Comparison of ENCODE assay signal across 12 mouse cellular contexts in genomic region chr2:34591721-34592360, GRCm38 (mm10).
DNase-seq lines count a peak whose midpoint lies in the region; ATAC-seq and TF ChIP-seq lines count a peak whose summit lies in the region.
"Had no signal": no experiment of that assay in that cellular context is flagged by ENCODE, and none has a peak within 500 bp of the region (broad histone marks: within the 10 kb centered on the region; RNA-seq: fewer than 3 reads in every experiment).

No protein-coding gene starts in this region.

- ATAC-seq in hindbrain, embryonic 12.5 days (ENCODE audit: low FRiP score) = no peak
- ATAC-seq in hindbrain, embryonic 16.5 days = no peak
- ATAC-seq in intestine, embryonic 16.5 days = 0 out of 2 replicates have a peak, but pooled peaks have one; percentile 26
- ATAC-seq in frontal cortex, adult (ENCODE audit: low TSS enrichment) = no peak

- no peak overlapping the region for H3K4me2 ChIP-seq in hindbrain, embryonic 12.5 days (replicated peaks)
- no peak overlapping the region for H3K4me2 ChIP-seq in hindbrain, embryonic 16.5 days (ENCODE audit: low read length)
- no peak overlapping the region for H3K4me2 ChIP-seq in intestine, embryonic 16.5 days (ENCODE audit: low read depth, low read length)
- H3K4me2 ChIP-seq: forebrain, embryonic 12.5 days had no signal

- H3K27me3 ChIP-seq in hindbrain, embryonic 12.5 days = no peaks in the 10 kb centered on the region
- H3K27me3 ChIP-seq in hindbrain, embryonic 16.5 days (replicated peaks; ENCODE audit: control insufficient read depth, insufficient read depth, low read length) = no peaks in the 10 kb centered on the region
- no peaks in the 10 kb centered on the region for H3K27me3 ChIP-seq in heart, adult 2 months (ENCODE audit: control insufficient read depth, insufficient read depth, low read length)
- no peaks in the 10 kb centered on the region for H3K27me3 ChIP-seq in intestine, embryonic 16.5 days (replicated peaks; ENCODE audit: control insufficient read depth, insufficient read depth, low read length)
- H3K27me3 ChIP-seq: CH12.LX had no signal

- TF ChIP-seq EP300 in heart, adult 2 months (IDR thresholded peaks at IDR 0.05; ENCODE audit: insufficient read depth, low read depth, low read length) = no peak

- TF ChIP-seq CTCF in heart, adult 2 months (IDR thresholded peaks at IDR 0.05) = no peak

- no peak for TF ChIP-seq POLR2A in heart, adult 2 months (IDR thresholded peaks at IDR 0.05; ENCODE audit: insufficient read depth, low read depth, low read length)

- DNase-seq in adrenal gland, postnatal 14 days = peak; percentile 52
- peak; percentile 32 to 35 for DNase-seq in heart, adult 2 months
- no peak for DNase-seq in spleen, postnatal 4 days (ENCODE audit: low spot score in 2 of 2)
- DNase-seq in spleen, postnatal 10 days (ENCODE audit: low spot score in 2 of 2) = no peak
- DNase-seq: kidney, postnatal 10 days had no signal

- WGBS in hindbrain, embryonic 12.5 days = 83% methylated on average over 16 of the region's 16 CpGs
- WGBS in hindbrain, embryonic 16.5 days = 80% methylated on average over 16 of the region's 16 CpGs
- WGBS in heart, adult 2 months = 50% methylated on average over 16 of the region's 16 CpGs
- WGBS in intestine, embryonic 16.5 days = 44% methylated on average over 16 of the region's 16 CpGs

- no peaks in the 10 kb centered on the region for H3K79me2 ChIP-seq in heart, adult 2 months (replicated peaks; ENCODE audit: control insufficient read depth, insufficient read depth, low read length)

- peaks cover 11% of the 10 kb centered on the region; the same call in 1 of the 2 replicates for H3K4me1 ChIP-seq in hindbrain, embryonic 12.5 days
- H3K4me1 ChIP-seq in hindbrain, embryonic 16.5 days (ENCODE audit: control insufficient read depth, insufficient read depth, low read depth, low read length) = no peaks in the 10 kb centered on the region
- H3K4me1 ChIP-seq in heart, adult 2 months (ENCODE audit: control insufficient read depth, insufficient read depth, low read length) = peaks cover 2% of the 10 kb centered on the region; the same call in 1 of the 2 replicates
- H3K4me1 ChIP-seq in intestine, embryonic 16.5 days (ENCODE audit: control insufficient read depth, insufficient read depth, low read length) = peaks cover 15% of the 10 kb centered on the region; the same call in 1 of the 2 replicates
- H3K4me1 ChIP-seq: hindbrain, embryonic 10.5 days had no signal

- peak overlapping the region; percentile 13; the same call in 1 of the 2 replicates for H3K27ac ChIP-seq in hindbrain, embryonic 12.5 days
- H3K27ac ChIP-seq in hindbrain, embryonic 16.5 days (ENCODE audit: low read depth, low read length) = no peak overlapping the region
- H3K27ac ChIP-seq in heart, adult 2 months = peak overlapping the region; percentile 75
- H3K27ac ChIP-seq in intestine, embryonic 16.5 days (ENCODE audit: low read length) = peak overlapping the region; percentile 42
- H3K27ac ChIP-seq: forebrain, embryonic 12.5 days; hindbrain, embryonic 10.5 days had no signal

- H3K4me3 ChIP-seq in hindbrain, embryonic 12.5 days = no peak overlapping the region
- no peak overlapping the region for H3K4me3 ChIP-seq in hindbrain, embryonic 16.5 days (ENCODE audit: low read length)
- H3K4me3 ChIP-seq in heart, adult 2 months = no peak overlapping the region
- no peak overlapping the region for H3K4me3 ChIP-seq in intestine, embryonic 16.5 days (ENCODE audit: low read length)
- H3K4me3 ChIP-seq: forebrain, embryonic 12.5 days; hindbrain, embryonic 10.5 days had no signal

- intact Hi-C loops in heart, adult 2 months (cut with DNase I) = no loop called here

- H3K9ac ChIP-seq in hindbrain, embryonic 12.5 days = no peak overlapping the region
- H3K9ac ChIP-seq in hindbrain, embryonic 16.5 days (ENCODE audit: low read depth, low read length) = no peak overlapping the region
- no peak overlapping the region for H3K9ac ChIP-seq in heart, adult 2 months (ENCODE audit: low read depth, low read length)
- no peak overlapping the region for H3K9ac ChIP-seq in intestine, embryonic 16.5 days (ENCODE audit: low read depth, low read length)
- H3K9ac ChIP-seq: forebrain, embryonic 12.5 days had no signal

- no peaks in the 10 kb centered on the region for H3K9me3 ChIP-seq in hindbrain, embryonic 12.5 days (replicated peaks)
- no peaks in the 10 kb centered on the region for H3K9me3 ChIP-seq in hindbrain, embryonic 16.5 days (ENCODE audit: control insufficient read depth, low read length)
- H3K9me3 ChIP-seq in intestine, embryonic 16.5 days (ENCODE audit: control insufficient read depth, low read length) = no peaks in the 10 kb centered on the region
- H3K9me3 ChIP-seq: forebrain, embryonic 12.5 days; hindbrain, embryonic 10.5 days had no signal

- no peaks in the 10 kb centered on the region for H3K36me3 ChIP-seq in hindbrain, embryonic 12.5 days
- H3K36me3 ChIP-seq in hindbrain, embryonic 16.5 days (ENCODE audit: control insufficient read depth, insufficient read depth, low read length) = no peaks in the 10 kb centered on the region
- H3K36me3 ChIP-seq in heart, adult 2 months (ENCODE audit: control insufficient read depth, insufficient read depth, low read length) = no peaks in the 10 kb centered on the region
- 0 out of 2 replicates have a peak, but pooled peaks cover under 1% of the 10 kb centered on the region for H3K36me3 ChIP-seq in intestine, embryonic 16.5 days (ENCODE audit: control insufficient read depth, insufficient read depth, low read length)
- H3K36me3 ChIP-seq: forebrain, embryonic 12.5 days; hindbrain, embryonic 10.5 days had no signal

Comparison
In these comparisons a context has a peak if more than half of its experiments do, and no peak if none do; other contexts are left out.
1. DNase-seq: peak in adrenal gland, postnatal 14 days (single experiment) and heart, adult 2 months (2 of 2); none in spleen, postnatal 4 days (0 of 2) and spleen, postnatal 10 days (0 of 2).